29 mouse cellular contexts compared by ENCODE assay signal in the genomic region with DNA sequence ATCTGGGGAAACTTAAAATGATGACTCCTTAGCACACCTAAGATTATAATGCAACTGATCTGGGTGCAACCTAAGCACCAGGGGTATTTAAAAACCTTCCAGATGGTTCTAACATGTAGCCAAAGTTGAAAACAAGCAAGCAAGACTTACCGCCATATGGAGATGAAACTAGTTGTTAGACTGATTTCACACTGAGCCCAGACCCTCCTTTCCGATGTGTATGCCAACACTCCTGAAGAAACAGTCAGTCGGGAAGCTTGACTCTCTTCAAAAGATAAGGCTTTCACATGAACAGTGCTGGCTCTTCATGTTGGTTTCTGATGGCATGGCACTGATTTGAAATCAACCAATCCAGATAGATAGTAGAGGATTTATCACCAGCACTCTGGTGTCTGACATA.
DNase-seq lines count a peak whose midpoint lies in the region; ATAC-seq and TF ChIP-seq lines count a peak whose summit lies in the region.
"Had no signal": no experiment of that assay in that cellular context is flagged by ENCODE, and none has a peak within 500 bp of the region (broad histone marks: within the 10 kb centered on the region; RNA-seq: fewer than 3 reads in every experiment).

No protein-coding gene starts in this region.

- H3K4me3 ChIP-seq in forebrain, embryonic 13.5 days, result no peak overlapping the region
- no peak overlapping the region for H3K4me3 ChIP-seq in forebrain, embryonic 11.5 days (ENCODE audit: low read depth, low read length)
- H3K4me3 ChIP-seq in forebrain, postnatal 0 days (ENCODE audit: low read depth, low read length), result no peak overlapping the region
- H3K4me3 ChIP-seq: embryonic facial prominence, embryonic 10.5 days; embryonic facial prominence, embryonic 13.5 days; erythroblast, embryonic 14.5 days; heart, adult 2 months; heart, embryonic 10.5 days; heart, embryonic 13.5 days had no signal

- H3K36me3 ChIP-seq in forebrain, embryonic 13.5 days (ENCODE audit: poor library complexity, severe bottlenecking), result no peaks in the 10 kb centered on the region
- H3K36me3 ChIP-seq in forebrain, embryonic 11.5 days (ENCODE audit: control insufficient read depth, insufficient read depth, low read length), result no peaks in the 10 kb centered on the region
- no peaks in the 10 kb centered on the region for H3K36me3 ChIP-seq in forebrain, postnatal 0 days (ENCODE audit: insufficient read depth)
- H3K36me3 ChIP-seq: embryonic facial prominence, embryonic 10.5 days; embryonic facial prominence, embryonic 13.5 days; heart, embryonic 10.5 days; heart, embryonic 13.5 days had no signal

- no peak overlapping the region for H3K4me2 ChIP-seq in forebrain, embryonic 13.5 days
- no peak overlapping the region for H3K4me2 ChIP-seq in forebrain, embryonic 11.5 days (ENCODE audit: low read depth, low read length, severe bottlenecking)
- H3K4me2 ChIP-seq in forebrain, postnatal 0 days (ENCODE audit: low read depth), result no peak overlapping the region
- H3K4me2 ChIP-seq: embryonic facial prominence, embryonic 13.5 days; heart, embryonic 13.5 days; hindbrain, embryonic 14.5 days had no signal

- 84% methylated on average over 3 of the region's 3 CpGs for WGBS in forebrain, embryonic 13.5 days
- WGBS in forebrain, embryonic 11.5 days, result 93% methylated on average over 3 of the region's 3 CpGs
- WGBS in forebrain, postnatal 0 days, result 60% methylated on average over 3 of the region's 3 CpGs

- no peak for DNase-seq in forebrain, embryonic 11.5 days (ENCODE audit: low spot score)
- DNase-seq in frontal cortex, postnatal 10 days (ENCODE audit: low spot score in 2 of 2), result no peak
- peak; percentile 50 for DNase-seq in forebrain, postnatal 0 days
- no peak for DNase-seq in cerebellum, postnatal 4 days (ENCODE audit: low spot score in 2 of 2)
- DNase-seq: adrenal gland, adult 8-10 months; adrenal gland, postnatal 25 days; cerebellum, adult 11-12 months; cerebellum, adult 9-11 months; cerebellum, postnatal 25 days; embryo, embryonic 11 days; gastrocnemius, postnatal 10 days; gastrocnemius, postnatal 36 days; heart, adult 2 months; heart, postnatal 14 days; heart, postnatal 4 days; kidney, adult 18-20 months; kidney, adult 9 months had no signal

- TF ChIP-seq CTCF in forebrain, postnatal 0 days (IDR thresholded peaks at IDR 0.05; ENCODE audit: low read depth), result no peak

- no peaks in the 10 kb centered on the region for H3K27me3 ChIP-seq in forebrain, embryonic 13.5 days
- no peaks in the 10 kb centered on the region for H3K27me3 ChIP-seq in forebrain, embryonic 11.5 days (ENCODE audit: control insufficient read depth, insufficient read depth, low read length)
- H3K27me3 ChIP-seq in forebrain, postnatal 0 days (ENCODE audit: insufficient read depth, low read length), result no peaks in the 10 kb centered on the region
- H3K27me3 ChIP-seq: embryonic facial prominence, embryonic 13.5 days; heart, embryonic 13.5 days had no signal

- peak overlapping the region; percentile 25; the same call in 1 of the 2 replicates for H3K27ac ChIP-seq in forebrain, embryonic 13.5 days
- H3K27ac ChIP-seq in forebrain, embryonic 11.5 days (ENCODE audit: low read depth, low read length), result no peak overlapping the region
- H3K27ac ChIP-seq in forebrain, postnatal 0 days (ENCODE audit: low read depth, low read length), result no peak overlapping the region
- H3K27ac ChIP-seq: embryonic facial prominence, embryonic 10.5 days; embryonic facial prominence, embryonic 13.5 days; heart, adult 2 months; heart, embryonic 10.5 days; heart, embryonic 13.5 days; hindbrain, embryonic 14.5 days; hindbrain, postnatal 0 days had no signal

- ATAC-seq in forebrain, embryonic 13.5 days, result peak; percentile 73; the same call in 1 of the 2 replicates
- no peak for ATAC-seq in forebrain, embryonic 11.5 days (replicated peaks; ENCODE audit: low FRiP score)
- ATAC-seq in frontal cortex, adult (ENCODE audit: low TSS enrichment), result peak; percentile 55; the same call in 1 of the 2 replicates
- ATAC-seq in forebrain, postnatal 0 days, result peak; percentile 90
- ATAC-seq: activated CD4-positive, CD25-positive, alpha-beta regulatory T cell, adult 4 months; hindbrain, postnatal 0 days; inflammation-experienced regulatory T-cells, adult 6 months; intestine, embryonic 16.5 days had no signal

- no peaks in the 10 kb centered on the region for H3K9me3 ChIP-seq in forebrain, embryonic 13.5 days (replicated peaks)
- H3K9me3 ChIP-seq in forebrain, embryonic 11.5 days (ENCODE audit: control insufficient read depth, low read length), result no peaks in the 10 kb centered on the region
- H3K9me3 ChIP-seq in forebrain, postnatal 0 days (ENCODE audit: low read length), result no peaks in the 10 kb centered on the region
- H3K9me3 ChIP-seq: embryonic facial prominence, embryonic 10.5 days; embryonic facial prominence, embryonic 13.5 days; heart, embryonic 10.5 days; heart, embryonic 13.5 days had no signal

- no peak overlapping the region for H3K9ac ChIP-seq in forebrain, embryonic 13.5 days
- H3K9ac ChIP-seq in forebrain, embryonic 11.5 days (ENCODE audit: low read length), result no peak overlapping the region
- no peak overlapping the region for H3K9ac ChIP-seq in forebrain, postnatal 0 days
- H3K9ac ChIP-seq: embryonic facial prominence, embryonic 13.5 days; heart, embryonic 13.5 days; hindbrain, embryonic 14.5 days had no signal

- H3K4me1 ChIP-seq in forebrain, embryonic 13.5 days, result no peaks in the 10 kb centered on the region
- no peaks in the 10 kb centered on the region for H3K4me1 ChIP-seq in forebrain, embryonic 11.5 days (replicated peaks; ENCODE audit: control insufficient read depth, insufficient read depth, low read length)
- no peaks in the 10 kb centered on the region for H3K4me1 ChIP-seq in forebrain, postnatal 0 days (ENCODE audit: insufficient read depth)
- H3K4me1 ChIP-seq: heart, embryonic 10.5 days had no signal
